Comparison of ENCODE assay signal across 8 mouse cellular contexts in genomic region chr11:69365722-69366121, GRCm38 (mm10). TPM values are rescaled to one million over a fixed set of nuclear protein-coding genes. Genes with fewer than 3 reads are reported as not detected.
DNase-seq lines count a peak whose midpoint lies in the region; ATAC-seq and TF ChIP-seq lines count a peak whose summit lies in the region.

No protein-coding gene starts in this region.

- H3K27me3 ChIP-seq in thymus, adult 2 months (ENCODE audit: control insufficient read depth, insufficient read depth, low read length), result no peaks in the 10 kb centered on the region
- H3K27me3 ChIP-seq in liver, embryonic 11.5 days (replicated peaks; ENCODE audit: control insufficient read depth, insufficient read depth, low read length), result peaks cover 18% of the 10 kb centered on the region

- DNase-seq in CD4-positive, CD25-positive, alpha-beta regulatory T cell, adult 2 months (ENCODE audit: low read depth, low spot score), result peak; percentile 25
- DNase-seq in thymus, adult 2 months, result no peak
- DNase-seq in thymus, postnatal 4 days, result no peak
- DNase-seq in liver, embryonic 11.5 days (ENCODE audit: low spot score), result no peak
- no peak for DNase-seq in left cerebral cortex, adult 18-20 months (ENCODE audit: low spot score in 2 of 2)
- no peak for DNase-seq in layer of hippocampus, adult 8-10 months (ENCODE audit: low spot score in 2 of 2)

- H3K4me2 ChIP-seq in liver, embryonic 11.5 days, result peak overlapping the region; percentile 98

- 42% methylated on average over 6 of the region's 6 CpGs for WGBS in thymus, adult 2 months
- WGBS in liver, embryonic 11.5 days, result 40% methylated on average over 6 of the region's 6 CpGs
- 16% methylated on average over 6 of the region's 6 CpGs for WGBS in olfactory bulb, adult 2 months

- peaks cover 10% of the 10 kb centered on the region; the same call in 1 of the 2 replicates for H3K36me3 ChIP-seq in thymus, adult 2 months (ENCODE audit: control insufficient read depth, insufficient read depth, low read length)
- H3K36me3 ChIP-seq in liver, embryonic 11.5 days (ENCODE audit: control insufficient read depth, insufficient read depth, low read length), result peaks cover 6% of the 10 kb centered on the region; the same call in 1 of the 2 replicates

- H3K4me3 ChIP-seq in thymus, adult 2 months (ENCODE audit: control insufficient read depth, insufficient read depth, low read length), result peak overlapping the region; percentile 44; the same call in 1 of the 2 replicates
- peak overlapping the region; percentile 88 for H3K4me3 ChIP-seq in liver, embryonic 11.5 days (ENCODE audit: low read depth, low read length)
- peak overlapping the region; percentile 39 for H3K4me3 ChIP-seq in olfactory bulb, adult 2 months (ENCODE audit: insufficient read depth, low read depth, low read length)

- TF ChIP-seq POLR2A in thymus, adult 2 months (IDR thresholded peaks at IDR 0.05; ENCODE audit: control insufficient read depth, extremely low read depth, insufficient read depth, low read length, poor library complexity), result no peak
- no peak for TF ChIP-seq POLR2A in olfactory bulb, adult 2 months (IDR thresholded peaks at IDR 0.05; ENCODE audit: insufficient read depth, low read depth, low read length)

- peak overlapping the region; percentile 42; the same call in 1 of the 2 replicates for H3K27ac ChIP-seq in thymus, adult 2 months (ENCODE audit: control insufficient read depth, insufficient read depth, low read length)
- peak overlapping the region; percentile 54 for H3K27ac ChIP-seq in liver, embryonic 11.5 days (ENCODE audit: low read depth, low read length)
- H3K27ac ChIP-seq in olfactory bulb, adult 2 months (ENCODE audit: insufficient read depth, low read depth, low read length), result peak overlapping the region; percentile 85

- no peak for TF ChIP-seq CTCF in thymus, adult 2 months (IDR thresholded peaks at IDR 0.05; ENCODE audit: borderline replicate concordance, control insufficient read depth, extremely low read depth, insufficient read depth, low read length, poor library complexity)
- TF ChIP-seq CTCF in olfactory bulb, adult 2 months (IDR thresholded peaks at IDR 0.05; ENCODE audit: insufficient read depth, low read depth, low read length), result no peak

- no peaks in the 10 kb centered on the region for H3K9me3 ChIP-seq in liver, embryonic 11.5 days (ENCODE audit: control insufficient read depth, low read length)

- peaks cover 35% of the 10 kb centered on the region for H3K4me1 ChIP-seq in thymus, adult 2 months (replicated peaks; ENCODE audit: control insufficient read depth, insufficient read depth, low read length)
- H3K4me1 ChIP-seq in liver, embryonic 11.5 days (replicated peaks; ENCODE audit: control insufficient read depth, insufficient read depth, low read length), result peaks cover 35% of the 10 kb centered on the region
- peaks cover 39% of the 10 kb centered on the region for H3K4me1 ChIP-seq in olfactory bulb, adult 2 months (ENCODE audit: control insufficient read depth, insufficient read depth, low read length)

- H3K9ac ChIP-seq in liver, embryonic 11.5 days (ENCODE audit: low read depth, low read length), result peak overlapping the region; percentile 39

- ATAC-seq in CD4-positive, CD25-positive, alpha-beta regulatory T cell, adult 4 months, result no peak
- ATAC-seq in liver, embryonic 11.5 days (replicated peaks; ENCODE audit: low FRiP score), result no peak

RNA-seq across cellular contexts. Expression of gene Chd3, which starts 3.5 kb away (rescaled TPM):
- 10 to 100 TPM; 71.8 to 80.8 TPM for polyA plus RNA-seq in CD4-positive, CD25-positive, alpha-beta regulatory T cell, adult 4 months (2017; shearing (Covaris generic))
- polyA plus RNA-seq in thymus, adult 2 months (2012; rRNA removed), result 278 and 280 TPM in 2 replicates
- polyA plus RNA-seq in liver, embryonic 11.5 days (2014; fragmentation: Nextera tagmentation; extraction: Ambion mirVana), result 13.8 and 17.1 TPM in 2 replicates
- polyA plus RNA-seq in olfactory bulb, adult 2 months (2012; ENCODE audit: insufficient read depth, insufficient read length, low replicate concordance, missing spikeins), result 175 and 278 TPM in 2 replicates
- 100 to 1,000 TPM; 346 to 387 TPM for total RNA-seq in left cerebral cortex, adult 18-20 months (2021)
- 100 to 1,000 TPM; 435 to 510 (median 495) TPM for total RNA-seq in layer of hippocampus, adult 8-10 months (2022)

RNA-seq across cellular contexts. Expression of gene Rnf227, which starts 25.5 kb away (rescaled TPM):
- 1 to 10 TPM; 3.3 to 4.0 TPM for polyA plus RNA-seq in CD4-positive, CD25-positive, alpha-beta regulatory T cell, adult 4 months (2017; shearing (Covaris generic))
- polyA plus RNA-seq in thymus, adult 2 months (2012; rRNA removed), result 3.3 and 4.1 TPM in 2 replicates
- polyA plus RNA-seq in liver, embryonic 11.5 days (2014; fragmentation: Nextera tagmentation; extraction: Ambion mirVana), result 4.3 and 5.4 TPM in 2 replicates
- not detected in 2 replicates for polyA plus RNA-seq in olfactory bulb, adult 2 months (2012; ENCODE audit: insufficient read depth, insufficient read length, low replicate concordance, missing spikeins)
- 100 to 1,000 TPM; 186 to 190 TPM for total RNA-seq in left cerebral cortex, adult 18-20 months (2021)
- 100 to 1,000 TPM; 119 to 129 (median 121) TPM for total RNA-seq in layer of hippocampus, adult 8-10 months (2022)

RNA-seq across cellular contexts. Expression of gene Naa38, which starts 29.6 kb away (rescaled TPM):
- 100 to 1,000 TPM in 1 of 2 experiments, 10 to 100 TPM in 1; 87.8 to 116 TPM for polyA plus RNA-seq in CD4-positive, CD25-positive, alpha-beta regulatory T cell, adult 4 months (2017; shearing (Covaris generic))
- 139 and 170 TPM in 2 replicates for polyA plus RNA-seq in thymus, adult 2 months (2012; rRNA removed)
- polyA plus RNA-seq in liver, embryonic 11.5 days (2014; fragmentation: Nextera tagmentation; extraction: Ambion mirVana), result 151 and 178 TPM in 2 replicates
- not detected in 2 replicates for polyA plus RNA-seq in olfactory bulb, adult 2 months (2012; ENCODE audit: insufficient read depth, insufficient read length, low replicate concordance, missing spikeins)
- 100 to 1,000 TPM; 117 to 120 TPM for total RNA-seq in left cerebral cortex, adult 18-20 months (2021)
- total RNA-seq in layer of hippocampus, adult 8-10 months (2022), result 100 to 1,000 TPM; 101 to 126 (median 111) TPM

RNA-seq across cellular contexts. Expression of gene Cyb5d1, which starts 29.7 kb away (rescaled TPM):
- 10 to 100 TPM; 17.0 to 28.2 TPM for polyA plus RNA-seq in CD4-positive, CD25-positive, alpha-beta regulatory T cell, adult 4 months (2017; shearing (Covaris generic))
- 37.2 and 41.5 TPM in 2 replicates for polyA plus RNA-seq in thymus, adult 2 months (2012; rRNA removed)
- 19.7 and 19.9 TPM in 2 replicates for polyA plus RNA-seq in liver, embryonic 11.5 days (2014; fragmentation: Nextera tagmentation; extraction: Ambion mirVana)
- polyA plus RNA-seq in olfactory bulb, adult 2 months (2012; ENCODE audit: insufficient read depth, insufficient read length, low replicate concordance, missing spikeins), result not detected in 2 replicates
- total RNA-seq in left cerebral cortex, adult 18-20 months (2021), result 10 to 100 TPM; 42.7 to 48.1 TPM
- 10 to 100 TPM; 37.5 to 51.2 (median 46.5) TPM for total RNA-seq in layer of hippocampus, adult 8-10 months (2022)

RNA-seq across cellular contexts. Expression of gene Tmem88, which starts 32.3 kb away (rescaled TPM):
- polyA plus RNA-seq in CD4-positive, CD25-positive, alpha-beta regulatory T cell, adult 4 months (2017; shearing (Covaris generic)), result 1 to 10 TPM; 1.1 to 1.2 TPM
- polyA plus RNA-seq in thymus, adult 2 months (2012; rRNA removed), result 7.3 and 9.3 TPM in 2 replicates
- polyA plus RNA-seq in liver, embryonic 11.5 days (2014; fragmentation: Nextera tagmentation; extraction: Ambion mirVana), result 20.4 and 26.2 TPM in 2 replicates
- not detected in 2 replicates for polyA plus RNA-seq in olfactory bulb, adult 2 months (2012; ENCODE audit: insufficient read depth, insufficient read length, low replicate concordance, missing spikeins)
- total RNA-seq in left cerebral cortex, adult 18-20 months (2021), result 1 to 10 TPM; 3.4 to 3.7 TPM
- 1 to 10 TPM; 2.2 to 2.8 (median 2.5) TPM for total RNA-seq in layer of hippocampus, adult 8-10 months (2022)

Comparison
In these comparisons a context has a peak if more than half of its experiments do, and no peak if none do; other contexts are left out.
1. RNA of gene Naa38, which starts 29.6 kb away (polyA plus RNA-seq): 151 to 178 TPM in liver, embryonic 11.5 days, 139 to 170 TPM in thymus, adult 2 months and 87.8 to 116 TPM in CD4-positive, CD25-positive, alpha-beta regulatory T cell, adult 4 months; not detected in olfactory bulb, adult 2 months; every median in the first group is over 10 times any median in the second.
2. Peak in every context shown above with its lines, with median percentiles within 50 percentile points of each other: H3K27ac ChIP-seq and H3K4me3 ChIP-seq.